Mouse (Mus musculus) midbrain, postnatal 0 days (tissue): ENCODE measurements at regions not wholly inside any gene's neighbourhood (a gene's known extent, or its start where the extent isn't known, plus 50 kb on each side); places are given as distances from the start of the nearest gene placed in this dataset.
A peak's percentile ranks its signal among the peaks of the same experiment; 100 is the strongest.

Source experiments
- ATAC-seq: fragments of 200-750 bp; cut with Nextera tagmentation; 2 replicates; pipeline ENCODE4 v1.8.0; 2017; ENCODE audit warnings: moderate number of reproducible peaks, mild to moderate bottlenecking, moderate TSS enrichment, moderate library complexity; ENCODE audit not compliant: low FRiP score
- DNase-seq: peaks from one replicate; pipeline ENCODE4 v3.0.0-alpha.2; 2015; ENCODE audit warnings: low spot score
- H3K27ac ChIP-seq: fragments of 300-500 bp; sonication (generic); 2 replicates; pipeline ENCODE4 v1.5.1; 2014; ENCODE audit warnings: low read depth, mild to moderate bottlenecking, low read length, mixed read lengths
- H3K27me3 ChIP-seq: fragments of 300-500 bp; sonication (generic); 2 replicates; pipeline ENCODE4 v1.6.1; 2014; ENCODE audit warnings: low read length, control low read depth, mixed read lengths; ENCODE audit not compliant: insufficient read depth
- H3K36me3 ChIP-seq: fragments of 300-500 bp; sonication (generic); 2 replicates; pipeline ENCODE4 v1.6.1; 2014; ENCODE audit warnings: low read length, control low read depth, mixed read lengths; ENCODE audit not compliant: insufficient read depth
- H3K4me1 ChIP-seq: fragments of 300-500 bp; sonication (generic); 2 replicates; pipeline ENCODE4 v1.6.1; 2014; ENCODE audit warnings: mild to moderate bottlenecking, control low read depth, antibody characterized with exemption, low read length, mixed read lengths; ENCODE audit not compliant: insufficient read depth
- H3K4me2 ChIP-seq: fragments of 300-500 bp; sonication (generic); 2 replicates; pipeline ENCODE4 v1.6.1; 2014; ENCODE audit warnings: low read depth, mild to moderate bottlenecking, low read length, mixed read lengths; ENCODE audit not compliant: poor library complexity, severe bottlenecking
- H3K4me3 ChIP-seq: fragments of 300-500 bp; sonication (generic); 2 replicates; pipeline ENCODE4 v1.5.1; 2014; ENCODE audit warnings: low read depth, mild to moderate bottlenecking, low read length, moderate library complexity
- H3K9ac ChIP-seq: fragments of 300-500 bp; sonication (generic); replicated peaks from 2 replicates; pipeline ENCODE4 v1.6.1; 2014; ENCODE audit warnings: mild to moderate bottlenecking, low read length, moderate library complexity, mixed read lengths; ENCODE audit not compliant: poor library complexity, severe bottlenecking
- H3K9me3 ChIP-seq: fragments of 300-500 bp; sonication (generic); 2 replicates; pipeline ENCODE4 v1.6.1; 2016; ENCODE audit warnings: low read length, control low read depth
- CTCF ChIP-seq: IDR thresholded peaks from 2 replicates; pipeline ENCODE4 v1.5.1; 2016; ENCODE audit warnings: antibody characterized with exemption, mild to moderate bottlenecking
- WGBS: fragments of 180-500 bp; shearing (Covaris S2); extraction: QIAGEN DNeasy Blood & Tissue Kit; methylation state at CpG from one replicate; pipeline ENCODE4 v1.1.7; 2014; 5-methylcytosine and 5-hydroxymethylcytosine counted together

DNA sequence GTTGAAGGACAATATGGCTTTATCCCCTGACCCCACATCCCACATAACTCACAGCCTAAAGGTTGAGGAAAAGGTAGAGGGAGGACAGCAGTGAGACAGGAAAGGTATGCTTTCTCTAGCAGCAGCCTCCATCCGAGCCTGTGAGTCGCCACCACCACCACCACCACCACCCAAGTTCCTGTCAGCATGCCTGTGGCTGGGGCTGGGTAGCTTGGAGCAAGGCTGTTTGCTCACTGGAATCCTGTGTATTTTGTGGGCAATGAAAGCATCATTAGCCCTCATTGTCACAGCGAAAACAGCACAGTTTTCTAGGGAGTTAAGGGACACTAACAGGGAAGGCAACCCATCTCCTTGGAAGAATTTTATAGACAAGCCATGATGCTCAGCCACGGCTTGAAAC is 202.7 kb upstream of the Rgma start:
- Histone ChIP-seq H3K4me3 (no peak overlapping the region), H3K27me3 (no peaks in the 10 kb centered on the region), H3K27ac (no peak overlapping the region), H3K36me3 (no peaks in the 10 kb centered on the region), H3K9me3 (no peaks in the 10 kb centered on the region), H3K9ac (no peak overlapping the region), H3K4me1 (no peaks in the 10 kb centered on the region), H3K4me2 (no peak overlapping the region)
- no peak for TF ChIP-seq CTCF
- DNase-seq (no peak), ATAC-seq (no peak)
- 91% methylated on average over 4 of the region's 4 CpGs for WGBS

DNA sequence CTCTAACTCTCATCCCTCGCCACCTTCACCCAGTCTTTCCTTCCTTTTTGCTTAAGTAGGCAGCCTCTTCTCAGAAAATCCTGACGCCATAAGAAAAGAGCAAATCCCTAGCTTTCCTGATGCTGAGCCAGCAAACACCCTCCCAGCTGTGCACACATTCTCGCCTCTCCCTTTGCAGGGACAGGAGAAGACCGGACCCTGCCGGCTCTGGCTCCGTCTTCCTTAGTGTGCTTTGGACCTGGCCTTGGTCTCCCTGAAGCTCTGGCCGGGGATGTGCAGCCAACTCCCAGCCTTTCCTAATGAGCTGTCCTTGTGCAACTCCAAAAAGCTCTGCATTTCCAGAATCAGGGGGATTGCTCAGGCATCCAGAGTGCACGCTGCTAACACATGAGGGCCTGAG is 191.5 kb upstream of the Rgma start:
- TF ChIP-seq CTCF = no peak
- DNase-seq (no peak), ATAC-seq (no peak)
- no peak overlapping the region for H3K4me3 ChIP-seq
- H3K27me3 ChIP-seq = no peaks in the 10 kb centered on the region
- no peaks in the 10 kb centered on the region for H3K9me3 ChIP-seq
- peak overlapping the region; percentile 75 for H3K27ac ChIP-seq
- no peaks in the 10 kb centered on the region for H3K36me3 ChIP-seq
- 0 out of 2 replicates have a peak overlapping the region, but pooled peaks have one; percentile 13 for H3K9ac ChIP-seq
- 42% methylated on average over 8 of the region's 8 CpGs for WGBS
- no peak overlapping the region for H3K4me2 ChIP-seq
- 0 out of 2 replicates have a peak, but pooled peaks cover 2% of the 10 kb centered on the region for H3K4me1 ChIP-seq

DNA sequence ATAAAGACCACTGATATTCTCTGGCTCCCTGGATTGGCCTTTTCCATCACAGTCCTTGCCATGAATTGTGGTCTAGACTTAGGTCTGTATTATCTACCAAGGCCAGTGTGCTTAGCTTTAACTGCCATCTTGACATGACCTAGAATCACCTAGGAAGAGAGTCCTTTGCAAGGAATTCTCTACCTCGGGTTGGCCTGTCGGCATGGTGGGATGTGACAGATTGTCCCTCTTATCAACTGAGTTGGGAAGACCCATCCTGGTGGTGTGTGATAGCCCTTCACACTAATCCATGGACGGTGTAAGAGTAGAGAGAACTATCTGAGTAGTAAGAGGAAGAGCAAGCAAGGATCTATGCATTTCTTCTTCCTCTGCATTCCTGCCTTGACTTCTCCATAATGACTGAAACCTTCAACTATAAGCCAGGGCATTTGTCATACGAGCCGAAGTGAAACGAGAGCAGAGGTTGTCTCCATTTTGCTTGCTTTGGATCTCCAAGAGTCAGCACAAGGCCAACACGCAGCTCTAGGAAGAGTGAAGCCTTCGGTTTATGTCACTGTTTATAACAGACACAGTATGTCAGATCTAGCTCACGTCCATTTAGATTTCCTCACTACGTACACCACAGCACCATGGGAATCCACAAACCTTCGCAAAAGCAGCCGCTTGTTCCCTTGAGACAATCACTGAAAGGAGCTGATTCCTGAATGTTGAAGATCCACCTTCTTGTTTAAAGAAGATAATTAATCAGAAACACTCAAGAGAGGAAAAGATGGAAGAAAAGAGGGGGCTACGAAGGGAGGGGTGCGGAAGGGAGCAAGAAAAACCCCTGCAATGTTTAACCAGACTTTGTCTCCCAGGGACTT is 190.9 kb upstream of the Rgma start:
- H3K27ac ChIP-seq = peak overlapping the region; percentile 75
- no peak for ATAC-seq
- no peak overlapping the region for H3K4me2 ChIP-seq
- WGBS = 33% methylated on average over 14 of the region's 14 CpGs
- no peaks in the 10 kb centered on the region for H3K9me3 ChIP-seq
- H3K4me1 ChIP-seq = 0 out of 2 replicates have a peak, but pooled peaks cover 2% of the 10 kb centered on the region
- 0 out of 2 replicates have a peak overlapping the region, but pooled peaks have one; percentile 13 for H3K9ac ChIP-seq
- no peak for DNase-seq
- H3K27me3 ChIP-seq = no peaks in the 10 kb centered on the region
- no peak for TF ChIP-seq CTCF
- no peak overlapping the region for H3K4me3 ChIP-seq
- H3K36me3 ChIP-seq = no peaks in the 10 kb centered on the region

DNA sequence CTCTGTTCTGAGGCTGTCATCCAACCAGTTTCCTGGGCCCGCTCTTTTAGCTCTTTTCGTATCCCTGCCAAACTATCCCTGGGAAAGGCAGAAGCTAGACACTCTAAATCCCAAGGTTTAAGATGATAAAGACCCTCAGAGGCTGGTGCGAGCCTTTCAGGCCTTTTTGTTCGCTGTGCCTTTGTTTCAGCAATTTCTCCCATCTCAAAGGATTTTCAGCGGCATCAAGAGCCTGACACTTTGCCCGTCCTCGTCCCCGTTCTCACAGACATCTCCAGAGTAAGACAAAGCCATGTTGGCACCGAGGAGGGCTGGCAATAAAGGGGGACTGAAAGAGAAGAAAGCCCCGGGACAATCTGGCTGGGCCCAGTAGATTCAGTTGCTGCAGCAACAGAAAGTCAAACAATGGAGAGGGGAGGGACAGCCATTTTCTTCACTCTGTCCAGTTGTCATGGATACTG is 190.2 kb upstream of the Rgma start:
- no peaks in the 10 kb centered on the region for H3K36me3 ChIP-seq
- 0 out of 2 replicates have a peak, but pooled peaks cover 2% of the 10 kb centered on the region for H3K4me1 ChIP-seq
- ATAC-seq (peak; percentile 89), DNase-seq (peak; percentile 92)
- H3K4me3 ChIP-seq = no peak overlapping the region
- H3K9me3 ChIP-seq = no peaks in the 10 kb centered on the region
- no peaks in the 10 kb centered on the region for H3K27me3 ChIP-seq
- no peak for TF ChIP-seq CTCF
- 18% methylated on average over 10 of the region's 10 CpGs for WGBS
- H3K9ac ChIP-seq = no peak overlapping the region
- H3K27ac ChIP-seq = peak overlapping the region; percentile 75
- no peak overlapping the region for H3K4me2 ChIP-seq

DNA sequence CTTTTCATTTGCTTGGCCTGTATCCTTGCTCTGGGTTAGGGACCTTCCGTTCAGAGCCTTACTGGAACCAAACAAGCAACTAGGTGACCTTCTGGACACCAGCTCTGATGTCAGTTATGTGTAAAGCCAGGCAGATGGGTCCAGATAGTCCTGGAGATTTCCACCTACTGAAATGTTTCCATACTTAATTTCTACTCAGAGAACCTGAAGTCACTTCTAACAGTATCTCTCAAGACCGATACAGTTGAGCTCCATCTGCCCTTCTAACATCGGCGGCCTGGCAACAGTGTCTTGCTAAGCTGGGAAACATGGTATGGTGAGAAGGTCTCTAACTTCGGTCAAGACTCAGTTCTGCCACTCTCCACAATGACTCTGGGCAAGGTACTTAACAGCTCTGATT is 189.7 kb upstream of the Rgma start:
- ATAC-seq (peak; percentile 34; the same call in 1 of the 2 replicates), DNase-seq (no peak)
- H3K4me3 ChIP-seq = no peak overlapping the region
- no peaks in the 10 kb centered on the region for H3K9me3 ChIP-seq
- TF ChIP-seq CTCF = no peak
- H3K36me3 ChIP-seq = no peaks in the 10 kb centered on the region
- peak overlapping the region; percentile 75 for H3K27ac ChIP-seq
- H3K27me3 ChIP-seq = no peaks in the 10 kb centered on the region
- H3K4me2 ChIP-seq = no peak overlapping the region
- H3K4me1 ChIP-seq = 0 out of 2 replicates have a peak, but pooled peaks cover 2% of the 10 kb centered on the region
- WGBS = 46% methylated on average over 5 of the region's 5 CpGs
- H3K9ac ChIP-seq = no peak overlapping the region

DNA sequence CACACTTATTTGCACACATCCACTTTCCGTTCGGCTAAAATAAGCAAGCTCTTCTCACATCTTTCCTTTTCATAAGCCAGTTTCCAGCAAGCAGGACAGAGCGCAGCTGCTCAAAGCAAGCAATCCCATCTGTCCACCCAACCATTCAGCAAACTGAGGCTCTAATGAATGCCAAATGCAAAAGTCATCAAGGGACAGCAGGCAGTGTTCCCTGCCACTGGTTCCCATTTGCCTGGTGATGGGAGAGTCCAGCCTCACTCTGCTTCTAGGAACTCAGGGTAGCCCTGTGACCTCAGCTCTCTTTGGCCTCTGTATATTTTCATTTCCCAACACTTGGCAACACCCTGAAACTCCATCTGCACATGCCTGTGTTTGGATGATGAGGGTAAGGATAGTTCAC is 188.8 kb upstream of the Rgma start:
- 67% methylated on average over 3 of the region's 3 CpGs for WGBS
- Histone ChIP-seq H3K9ac (no peak overlapping the region), H3K27me3 (no peaks in the 10 kb centered on the region), H3K9me3 (no peaks in the 10 kb centered on the region), H3K4me2 (no peak overlapping the region), H3K4me1 (0 out of 2 replicates have a peak, but pooled peaks cover 2% of the 10 kb centered on the region), H3K36me3 (no peaks in the 10 kb centered on the region), H3K4me3 (no peak overlapping the region), H3K27ac (peak overlapping the region; percentile 43; the same call in 1 of the 2 replicates)
- ATAC-seq (no peak), DNase-seq (peak; percentile 42)
- no peak for TF ChIP-seq CTCF
